Mouse (Mus musculus) myocyte (in vitro differentiated cells): ENCODE measurements around the gene Rapgef5.

ENCODE experiments used
- MAX ChIP-seq: IDR thresholded peaks from one replicate; pipeline ENCODE4 v1.6.1; 2011; ENCODE audit warnings: low read depth, mild to moderate bottlenecking, control low read depth
- POLR2A ChIP-seq: IDR thresholded peaks from one replicate; pipeline ENCODE4 v1.6.1; 2011; ENCODE audit warnings: low read depth, mild to moderate bottlenecking, control low read depth, moderate library complexity; ENCODE audit not compliant: insufficient read length
- POLR2AphosphoS2 ChIP-seq: IDR thresholded peaks from one replicate; pipeline ENCODE4 v1.6.1; 2011; ENCODE audit warnings: low read depth, control low read depth; ENCODE audit not compliant: insufficient read length
- SRF ChIP-seq: IDR thresholded peaks from one replicate; pipeline ENCODE4 v1.6.1; 2011; ENCODE audit warnings: low read depth; ENCODE audit not compliant: control insufficient read depth, insufficient read length
- USF1 ChIP-seq: IDR thresholded peaks from one replicate; pipeline ENCODE4 v1.6.1; 2011; ENCODE audit warnings: low read depth, mild to moderate bottlenecking, control low read depth, moderate library complexity

DNA sequence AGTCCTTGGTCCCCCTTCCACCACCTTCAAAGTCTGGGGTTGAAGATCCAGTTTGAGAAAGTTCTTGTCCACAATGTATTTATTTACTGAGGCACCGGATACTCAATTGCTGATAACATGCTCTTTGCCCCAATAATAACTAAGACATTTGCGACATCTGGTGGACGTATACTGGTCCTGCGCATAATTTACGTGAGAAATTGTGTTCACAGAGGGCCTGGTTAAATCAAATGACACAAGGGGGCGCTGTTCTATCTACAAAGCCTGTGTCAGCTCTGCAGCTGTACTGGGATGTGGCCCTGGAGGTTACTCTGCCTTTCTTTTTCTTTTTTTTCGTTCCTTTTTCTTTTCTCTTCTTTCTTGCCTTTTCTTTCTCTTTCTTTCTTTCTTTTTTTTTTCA lies 248.6 kb downstream of the Rapgef5 start:
- TF ChIP-seq POLR2A, result no peak
- no peak for TF ChIP-seq MAX
- no peak for TF ChIP-seq POLR2AphosphoS2
- no peak for TF ChIP-seq USF1
- TF ChIP-seq SRF, result no peak
